Mouse (Mus musculus) thymus, adult 2 months (tissue): Measurements from ENCODE around the gene Myh7.

Experiments
- CTCF ChIP-seq: fragments of 200-500 bp; IDR thresholded peaks from 2 replicates; pipeline ENCODE4 v1.5.1; 2012; ENCODE audit warnings: mild to moderate bottlenecking, control low read depth, low read length, moderate library complexity, borderline replicate concordance; ENCODE audit not compliant: control insufficient read depth, poor library complexity, insufficient read depth; ENCODE audit errors: extremely low read depth
- POLR2A ChIP-seq: fragments of 200-500 bp; IDR thresholded peaks from 2 replicates; pipeline ENCODE4 v1.6.1; 2012; ENCODE audit warnings: mild to moderate bottlenecking, low read length, control low read depth, moderate library complexity; ENCODE audit not compliant: control insufficient read depth, poor library complexity, insufficient read depth; ENCODE audit errors: extremely low read depth

- TF ChIP-seq CTCF (no peak), POLR2A (no peak)
Measured at GRCm38 (mm10) chr14:54930431-54930830, 64.0 kb downstream of the Myh7 start.
